ENCODE assay signal across 25 mouse cellular contexts in the genomic region with DNA sequence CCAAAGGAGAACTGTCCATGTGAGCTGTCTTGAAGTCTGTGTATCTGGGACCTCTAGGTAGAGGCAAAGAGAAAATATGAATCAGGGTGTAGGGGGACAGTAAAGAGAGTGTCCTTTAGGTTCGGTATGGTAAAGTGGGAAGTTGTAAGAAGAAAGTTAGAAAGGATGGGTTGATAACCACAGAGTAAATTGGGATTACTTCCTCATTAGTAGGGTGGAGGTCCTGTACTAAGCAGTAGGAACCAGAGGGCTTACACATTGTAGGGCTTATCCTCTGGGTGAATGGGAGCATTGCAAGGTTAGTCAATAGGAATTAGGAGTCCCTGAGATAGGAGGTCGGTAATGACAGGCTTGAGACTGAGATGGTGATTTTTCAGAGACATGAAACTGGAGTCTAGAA.
"Had no signal": no experiment of that assay in that cellular context is flagged by ENCODE, and none has a peak within 500 bp of the region (broad histone marks: within the 10 kb centered on the region; RNA-seq: fewer than 3 reads in every experiment).

No protein-coding gene starts in this region.

- DNase-seq: gastrocnemius, postnatal 14 days; gastrocnemius, postnatal 36 days; heart, adult 18-20 months; heart, postnatal 10 days; heart, postnatal 4 days; kidney, adult 18-20 months; kidney, adult 8-10 months; kidney, postnatal 10 days; kidney, postnatal 36 days; layer of hippocampus, adult 9-11 months; layer of hippocampus, postnatal 36 days; left cerebral cortex, postnatal 4 days had no signal

- H3K36me3 ChIP-seq: heart, embryonic 10.5 days; heart, embryonic 12.5 days; hindbrain, embryonic 10.5 days; hindbrain, embryonic 12.5 days; intestine, embryonic 15.5 days; limb, embryonic 13.5 days; limb, embryonic 15.5 days; liver, embryonic 12.5 days had no signal

- ATAC-seq: hindbrain, embryonic 16.5 days; inflammation-experienced regulatory T-cells, adult 6 months; intestine, embryonic 15.5 days; intestine, postnatal 0 days; liver, embryonic 12.5 days had no signal

- H3K4me2 ChIP-seq: heart, embryonic 12.5 days; hindbrain, embryonic 12.5 days; hindbrain, embryonic 14.5 days; intestine, embryonic 15.5 days; limb, embryonic 13.5 days; limb, embryonic 15.5 days; liver, embryonic 12.5 days had no signal

- H3K4me3 ChIP-seq: heart, embryonic 10.5 days; heart, embryonic 12.5 days; hindbrain, embryonic 10.5 days; hindbrain, embryonic 12.5 days; intestine, embryonic 15.5 days; limb, embryonic 13.5 days; limb, embryonic 15.5 days; liver, embryonic 12.5 days had no signal

- H3K27ac ChIP-seq: heart, embryonic 10.5 days; hindbrain, embryonic 10.5 days; hindbrain, embryonic 12.5 days; hindbrain, embryonic 14.5 days; intestine, embryonic 15.5 days; limb, embryonic 13.5 days; limb, embryonic 15.5 days; liver, embryonic 12.5 days; liver, embryonic 14.5 days had no signal

- H3K9ac ChIP-seq: heart, embryonic 12.5 days; hindbrain, embryonic 12.5 days; hindbrain, embryonic 14.5 days; intestine, embryonic 15.5 days; limb, embryonic 13.5 days; limb, embryonic 15.5 days; liver, embryonic 12.5 days; liver, embryonic 14.5 days had no signal

- H3K9me3 ChIP-seq: heart, embryonic 10.5 days; heart, embryonic 12.5 days; hindbrain, embryonic 10.5 days; hindbrain, embryonic 12.5 days; intestine, embryonic 15.5 days; limb, embryonic 13.5 days; limb, embryonic 15.5 days; liver, embryonic 12.5 days had no signal

- H3K27me3 ChIP-seq: heart, embryonic 12.5 days; hindbrain, embryonic 12.5 days; intestine, embryonic 15.5 days; limb, embryonic 13.5 days; limb, embryonic 15.5 days; liver, embryonic 12.5 days had no signal

- H3K4me1 ChIP-seq: heart, embryonic 10.5 days; heart, embryonic 12.5 days; hindbrain, embryonic 10.5 days; hindbrain, embryonic 12.5 days; intestine, embryonic 15.5 days; limb, embryonic 13.5 days; limb, embryonic 15.5 days; liver, embryonic 12.5 days had no signal
